Mouse (Mus musculus) E14TG2a.4 (cell line): ENCODE measurements at regions not wholly inside any gene's neighbourhood (a gene's known extent, or its start where the extent isn't known, plus 50 kb on each side); places are given as distances from the start of the nearest gene placed in this dataset.
"Not testable (repeated sequence)": the region's sequence is repeated elsewhere in the genome, so short reads cannot be mapped to it uniquely, and the experiment has no call there.

Source experiments
- H3K27me3 ChIP-seq: 2 replicates; pipeline ENCODE4 v1.6.1; 2014; ENCODE audit warnings: low read length, control low read depth; ENCODE audit not compliant: insufficient read depth
- H3K36me3 ChIP-seq: 2 replicates; pipeline ENCODE4 v1.6.1; 2014; ENCODE audit warnings: low read length, control low read depth; ENCODE audit not compliant: insufficient read depth
- H3K4me1 ChIP-seq: replicated peaks from 2 replicates; pipeline ENCODE4 v1.6.1; 2014; ENCODE audit warnings: low read depth, low read length, control low read depth
- H3K4me3 ChIP-seq: replicated peaks from 2 replicates; pipeline ENCODE4 v1.5.1; 2014; ENCODE audit warnings: mild to moderate bottlenecking, low read length
- H3K9me3 ChIP-seq: 2 replicates; pipeline ENCODE4 v1.6.1; 2014; ENCODE audit warnings: low read length, control low read depth
- CTCF ChIP-seq: conservative IDR thresholded peaks from 2 replicates; pipeline ENCODE4 v1.5.1; 2014; ENCODE audit warnings: low read length
- NANOG ChIP-seq: IDR thresholded peaks from 2 replicates; pipeline ENCODE4 v1.6.1; 2014; ENCODE audit warnings: borderline replicate concordance, low read length, mixed read lengths
- POU5F1 ChIP-seq: IDR thresholded peaks from 2 replicates; pipeline ENCODE4 v1.6.1; 2014; ENCODE audit warnings: low read length, borderline replicate concordance

DNA sequence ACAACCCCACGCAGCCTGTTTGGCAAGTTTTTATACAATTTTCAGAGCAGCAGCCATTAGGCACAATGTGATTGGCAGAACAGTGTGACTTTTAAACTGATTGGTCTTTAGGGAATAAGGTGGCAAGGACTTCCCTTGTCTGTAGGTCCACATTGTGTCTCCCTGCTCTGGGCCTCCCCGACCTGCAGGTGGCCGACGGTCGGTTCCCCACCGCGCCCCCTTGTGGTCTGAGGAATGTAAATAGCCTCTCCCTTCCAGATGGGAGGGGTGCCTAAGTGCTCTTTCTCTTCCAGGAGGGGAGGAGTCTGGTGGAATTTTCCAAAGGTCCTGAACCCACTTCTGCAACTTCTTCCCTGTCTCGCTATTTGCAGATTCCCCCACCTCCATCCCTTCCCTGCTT, 52.5 kb upstream of the Prr5 start:
- Histone ChIP-seq H3K4me1 (peaks cover 30% of the 10 kb centered on the region), H3K9me3 (peaks cover 11% of the 10 kb centered on the region), H3K27me3 (peaks cover 75% of the 10 kb centered on the region)
- not testable (repeated sequence) for H3K4me3 ChIP-seq, H3K36me3 ChIP-seq
- peak; percentile 48 for TF ChIP-seq CTCF

- Histone ChIP-seq H3K36me3 (no peaks in the 10 kb centered on the region), H3K9me3 (no peaks in the 10 kb centered on the region), H3K4me3 (no peak overlapping the region), H3K4me1 (peaks cover 23% of the 10 kb centered on the region), H3K27me3 (peaks cover 66% of the 10 kb centered on the region)
- TF ChIP-seq NANOG, result no peak
- TF ChIP-seq CTCF, result peak; percentile 88
- TF ChIP-seq POU5F1, result no peak
These were observed 55.6 kb upstream of the Prr5 start for GRCm38 (mm10) chr15:84613536-84614527.

GRCm38 (mm10) chr15:84612961-84613360, 55.3 kb upstream of the Rtl6 start:
- no peak for TF ChIP-seq POU5F1
- TF ChIP-seq CTCF, result no peak
- TF ChIP-seq NANOG, result no peak

DNA sequence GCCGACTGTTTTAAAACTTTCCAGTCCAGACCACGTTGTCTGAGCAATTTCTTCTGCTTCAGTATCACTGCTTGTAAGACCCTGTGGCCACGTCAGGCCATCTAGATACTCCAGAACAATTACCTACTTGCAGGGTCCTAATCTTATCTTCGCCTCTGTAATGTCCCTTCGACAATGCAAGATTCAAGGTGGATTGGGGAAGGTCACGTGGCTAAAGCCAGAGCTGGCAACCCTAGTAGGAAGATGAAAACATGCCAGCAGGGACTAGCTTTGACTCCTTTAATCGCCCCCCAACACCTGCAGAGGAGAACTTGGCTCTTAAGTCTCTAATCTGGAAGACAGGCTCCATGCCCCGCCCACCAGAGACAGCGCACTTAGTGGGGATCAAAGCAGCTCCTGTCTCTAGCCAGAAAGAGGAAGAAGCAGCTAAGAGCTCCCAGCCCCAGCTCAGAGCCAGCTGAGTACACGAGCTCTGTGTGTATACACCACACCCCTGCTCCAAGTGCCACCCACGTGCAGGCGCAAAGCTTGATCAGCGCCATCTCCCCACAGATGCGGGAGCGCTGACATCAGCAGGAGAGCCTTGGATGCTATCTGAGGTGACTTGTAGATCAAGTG, 52.3 kb upstream of the Rtl6 start:
- no peak overlapping the region for H3K4me3 ChIP-seq
- no peaks in the 10 kb centered on the region for H3K9me3 ChIP-seq
- H3K36me3 ChIP-seq, result no peaks in the 10 kb centered on the region
- no peak for TF ChIP-seq CTCF
- TF ChIP-seq POU5F1, result no peak
- TF ChIP-seq NANOG, result no peak
- H3K4me1 ChIP-seq, result peaks cover 12% of the 10 kb centered on the region
- peaks cover 46% of the 10 kb centered on the region for H3K27me3 ChIP-seq

More at GRCm38 (mm10) chr15:84612961-84613360, 55.3 kb upstream of the Rtl6 start:
- H3K4me3 ChIP-seq, result no peak overlapping the region
- peaks cover 63% of the 10 kb centered on the region for H3K27me3 ChIP-seq
- peaks cover 19% of the 10 kb centered on the region for H3K4me1 ChIP-seq
- H3K9me3 ChIP-seq, result no peaks in the 10 kb centered on the region
- H3K36me3 ChIP-seq, result no peaks in the 10 kb centered on the region

GRCm38 (mm10) chr15:84609063-84609462, 51.4 kb upstream of the Rtl6 start:
- Histone ChIP-seq H3K4me3 (no peak overlapping the region), H3K36me3 (no peaks in the 10 kb centered on the region), H3K27me3 (peaks cover 44% of the 10 kb centered on the region), H3K4me1 (peaks cover 12% of the 10 kb centered on the region), H3K9me3 (no peaks in the 10 kb centered on the region)
- TF ChIP-seq POU5F1 (no peak), NANOG (no peak), CTCF (no peak)
